Mouse (Mus musculus): ENCODE data around the gene Clcn6.
"Not testable (repeated sequence)": the region's sequence is repeated elsewhere in the genome, so short reads cannot be mapped to it uniquely, and the experiment has no call there.

Clcn6 gene

GRCm38 (mm10) chr4:148065702-148066400 is 27.2 kb upstream of the Clcn6 start:
- no peak for DNase-seq

- no peak for DNase-seq
Observed at GRCm38 (mm10) chr4:148061086-148061480, 22.5 kb upstream of the Clcn6 start.

GRCm38 (mm10) chr4:148060120-148061085 is 21.8 kb upstream of the Clcn6 start:
- DNase-seq, result peak; percentile 76 to 77

GRCm38 (mm10) chr4:148058993-148059392 is 20.4 kb upstream of the Clcn6 start:
- DNase-seq, result no peak

- no peak for DNase-seq
Observed at GRCm38 (mm10) chr4:148058218-148058819, 19.7 kb upstream of the Clcn6 start.

- no peak for DNase-seq
Observed at GRCm38 (mm10) chr4:148057661-148058209, 19.1 kb upstream of the Clcn6 start.

- DNase-seq, result no peak
Observed at GRCm38 (mm10) chr4:148056801-148057200, 18.2 kb upstream of the Clcn6 start.

GRCm38 (mm10) chr4:148056246-148056645 is 17.6 kb upstream of the Clcn6 start:
- no peak for DNase-seq

GRCm38 (mm10) chr4:148054961-148055695 is 16.5 kb upstream of the Clcn6 start:
- DNase-seq, result no peak

- no peak for DNase-seq
Observed at GRCm38 (mm10) chr4:148053417-148053920, 14.8 kb upstream of the Clcn6 start.

GRCm38 (mm10) chr4:148052976-148053375 is 14.4 kb upstream of the Clcn6 start:
- no peak for DNase-seq

- no peak for DNase-seq
Observed at GRCm38 (mm10) chr4:148051886-148052285, 13.3 kb upstream of the Clcn6 start.

- DNase-seq, result no peak
Observed at GRCm38 (mm10) chr4:148051046-148051776, 12.6 kb upstream of the Clcn6 start.

- not testable (repeated sequence) for DNase-seq
Observed at GRCm38 (mm10) chr4:148050396-148050914, 11.8 kb upstream of the Clcn6 start.

- DNase-seq, result no peak
Observed at GRCm38 (mm10) chr4:148046450-148047031, 7.9 kb upstream of the Clcn6 start.

GRCm38 (mm10) chr4:148044113-148044512 is 5.5 kb upstream of the Clcn6 start:
- DNase-seq, result no peak

- peak in 1 of 2 experiments; percentile 49 for DNase-seq
Observed at GRCm38 (mm10) chr4:148043327-148043726, 4.7 kb upstream of the Clcn6 start.

GRCm38 (mm10) chr4:148041611-148042191 is 3.1 kb upstream of the Clcn6 start:
- peak; percentile 46 to 65 for DNase-seq

- DNase-seq, result peak; percentile 83 to 90
Observed at GRCm38 (mm10) chr4:148040933-148041610, 2.5 kb upstream of the Clcn6 start.
